Mouse (Mus musculus) MEL (cell line): Measurements from ENCODE around the gene Oit1. TPM values are rescaled to one million over a fixed set of nuclear protein-coding genes. Genes with fewer than 3 reads are reported as not detected.

Experiments used
- DNase-seq: peaks from one replicate; pipeline ENCODE4 v3.0.0; 2011; ENCODE audit warnings: low read depth, low spot score
- H3K27ac ChIP-seq: 2 replicates; pipeline ENCODE4 v1.5.1; 2012; ENCODE audit warnings: low read depth, mild to moderate bottlenecking, control low read depth, low read length, moderate library complexity; ENCODE audit not compliant: control insufficient read depth
- H3K27me3 ChIP-seq, 2 experiments: fragments of 150-350 bp in 1 of 2; sonication (generic) in 1 of 2; 2 replicates each; pipeline ENCODE4 v1.6.1; 2012; ENCODE audit warnings: low read length in 2 of 2, mild to moderate bottlenecking in 2 of 2, improper control_type of control experiment in 1 of 2, moderate library complexity in 1 of 2; ENCODE audit not compliant: insufficient read depth in 2 of 2, control insufficient read depth in 1 of 2
- H3K36me3 ChIP-seq, 2 experiments: 2 replicates each; pipeline ENCODE4 v1.6.1; 2012 to 2014; ENCODE audit warnings: low read length in 2 of 2, improper control_type of control experiment in 1 of 2, inconsistent platforms in 1 of 2, mild to moderate bottlenecking in 1 of 2; ENCODE audit not compliant: insufficient read depth in 2 of 2, control insufficient read depth in 1 of 2
- H3K4me1 ChIP-seq, 2 experiments: fragments of 150-350 bp in 1 of 2; sonication (generic) in 1 of 2; 2 replicates each; pipeline ENCODE4 v1.6.1; 2012; ENCODE audit warnings: low read length in 2 of 2, improper control_type of control experiment in 1 of 2, mild to moderate bottlenecking in 1 of 2; ENCODE audit not compliant: insufficient read depth in 2 of 2, control insufficient read depth in 1 of 2
- H3K4me3 ChIP-seq, 2 experiments: fragments of 150-350 bp in 1 of 2; sonication (generic) in 1 of 2; 2 replicates each; pipeline ENCODE4 v1.5.1; 2012; ENCODE audit warnings: low read depth in 2 of 2, low read length in 2 of 2, mild to moderate bottlenecking in 2 of 2, moderate library complexity in 2 of 2, control low read depth in 1 of 2, improper control_type of control experiment in 1 of 2; ENCODE audit not compliant: control insufficient read depth in 1 of 2, insufficient read depth in 1 of 2
- H3K79me2 ChIP-seq: 2 replicates; pipeline ENCODE4 v1.6.1; 2012; ENCODE audit warnings: mild to moderate bottlenecking, low read length, moderate library complexity; ENCODE audit not compliant: control insufficient read depth, poor library complexity, insufficient read depth
- H3K9ac ChIP-seq: 2 replicates; pipeline ENCODE4 v1.6.1; 2012; ENCODE audit warnings: low read depth, mild to moderate bottlenecking, control low read depth, low read length, moderate library complexity; ENCODE audit not compliant: control insufficient read depth, poor library complexity, severe bottlenecking
- H3K9me3 ChIP-seq: fragments of 150-350 bp; sonication (generic); replicated peaks from 2 replicates; pipeline ENCODE4 v1.6.1; 2012; ENCODE audit warnings: mild to moderate bottlenecking, low read length, improper control_type of control experiment, moderate library complexity; ENCODE audit not compliant: insufficient read depth
- CHD1 ChIP-seq: IDR thresholded peaks from 2 replicates; pipeline ENCODE4 v1.6.1; 2012; ENCODE audit warnings: low read depth, mild to moderate bottlenecking, inconsistent platforms, low read length, improper control_type of control experiment
- CHD2 ChIP-seq: IDR thresholded peaks from 2 replicates; pipeline ENCODE4 v1.6.1; 2011; ENCODE audit warnings: low read length, improper control_type of control experiment
- CTCF ChIP-seq, 3 experiments: IDR thresholded peaks in 2 of 3; conservative IDR thresholded peaks in 1 of 3; 2 replicates each; pipeline ENCODE4 v1.5.1; 2011 to 2012; ENCODE audit warnings: low read length in 3 of 3, low read depth in 2 of 3, mild to moderate bottlenecking in 2 of 3, improper control_type of control experiment in 1 of 3, inconsistent platforms in 1 of 3, mixed read lengths in 1 of 3, moderate library complexity in 1 of 3; ENCODE audit not compliant: control insufficient read depth in 1 of 3, insufficient read depth in 1 of 3, poor library complexity in 1 of 3, severe bottlenecking in 1 of 3
- E2F4 ChIP-seq: IDR thresholded peaks from 2 replicates; pipeline ENCODE4 v1.6.1; 2011; ENCODE audit warnings: low read depth, low read length, improper control_type of control experiment, borderline replicate concordance
- EP300 ChIP-seq, 2 experiments: IDR thresholded peaks; 2 replicates each; pipeline ENCODE4 v1.6.1; 2011; ENCODE audit warnings: improper control_type of control experiment in 2 of 2, low read length in 2 of 2, low read depth in 1 of 2, mild to moderate bottlenecking in 1 of 2
- ETS1 ChIP-seq: IDR thresholded peaks from 2 replicates; pipeline ENCODE4 v1.6.1; 2012; ENCODE audit warnings: low read depth, mild to moderate bottlenecking, inconsistent platforms, low read length, improper control_type of control experiment, moderate library complexity
- GABPA ChIP-seq: IDR thresholded peaks from 2 replicates; pipeline ENCODE4 v1.6.1; 2012; ENCODE audit warnings: low read depth, mild to moderate bottlenecking, inconsistent platforms, low read length, improper control_type of control experiment, moderate library complexity
- GATA1 ChIP-seq: IDR thresholded peaks from 2 replicates; pipeline ENCODE4 v1.6.1; 2011; ENCODE audit warnings: low read depth, low read length, improper control_type of control experiment
- MAFK ChIP-seq: IDR thresholded peaks from 2 replicates; pipeline ENCODE4 v1.6.1; 2011; ENCODE audit warnings: low read depth, mild to moderate bottlenecking, low read length, improper control_type of control experiment, borderline replicate concordance
- MAZ ChIP-seq: IDR thresholded peaks from 2 replicates; pipeline ENCODE4 v1.6.1; 2012; ENCODE audit warnings: low read depth, mild to moderate bottlenecking, inconsistent platforms, low read length, improper control_type of control experiment
- MXI1 ChIP-seq: IDR thresholded peaks from 2 replicates; pipeline ENCODE4 v1.6.1; 2011; ENCODE audit warnings: mild to moderate bottlenecking, low read depth, low read length, improper control_type of control experiment
- MYC ChIP-seq: IDR thresholded peaks from 2 replicates; pipeline ENCODE4 v1.6.1; 2011; ENCODE audit warnings: low read depth, mild to moderate bottlenecking, low read length, improper control_type of control experiment, moderate library complexity
- NELFE ChIP-seq: IDR thresholded peaks from 2 replicates; pipeline ENCODE4 v1.6.1; 2011; ENCODE audit warnings: low read depth, low read length, improper control_type of control experiment
- NRF1 ChIP-seq: IDR thresholded peaks from 2 replicates; pipeline ENCODE4 v1.6.1; 2014; ENCODE audit warnings: low read depth, mild to moderate bottlenecking, inconsistent platforms, low read length, improper control_type of control experiment, moderate library complexity; ENCODE audit not compliant: poor library complexity, insufficient read depth, severe bottlenecking
- POLR2A ChIP-seq, 2 experiments: IDR thresholded peaks; 2 replicates each; pipeline ENCODE4 v1.6.1; 2011 to 2012; ENCODE audit warnings: low read length in 2 of 2, mild to moderate bottlenecking in 2 of 2, control low read depth in 1 of 2, improper control_type of control experiment in 1 of 2, low read depth in 1 of 2, moderate library complexity in 1 of 2; ENCODE audit not compliant: control insufficient read depth in 1 of 2, insufficient read depth in 1 of 2, poor library complexity in 1 of 2
- RAD21 ChIP-seq: IDR thresholded peaks from 2 replicates; pipeline ENCODE4 v1.6.1; 2011; ENCODE audit warnings: mild to moderate bottlenecking, low read depth, low read length, improper control_type of control experiment
- SIN3A ChIP-seq: IDR thresholded peaks from 2 replicates; pipeline ENCODE4 v1.6.1; 2012; ENCODE audit warnings: low read length, improper control_type of control experiment, inconsistent platforms
- SMC3 ChIP-seq: IDR thresholded peaks from 2 replicates; pipeline ENCODE4 v1.6.1; 2011; ENCODE audit warnings: low read depth, low read length, improper control_type of control experiment
- TAL1 ChIP-seq: IDR thresholded peaks from 2 replicates; pipeline ENCODE4 v1.6.1; 2012; ENCODE audit warnings: mild to moderate bottlenecking, inconsistent platforms, low read length, moderate library complexity, mixed read lengths
- TCF12 ChIP-seq: IDR thresholded peaks from 2 replicates; pipeline ENCODE4 v1.6.1; 2014; ENCODE audit warnings: low read depth, mild to moderate bottlenecking, inconsistent platforms, low read length, improper control_type of control experiment, moderate library complexity
- USF1 ChIP-seq: IDR thresholded peaks from 2 replicates; pipeline ENCODE4 v1.6.1; 2014; ENCODE audit warnings: low read depth, mild to moderate bottlenecking, inconsistent platforms, low read length, improper control_type of control experiment, moderate library complexity
- USF2 ChIP-seq, 2 experiments: IDR thresholded peaks; 2 replicates each; pipeline ENCODE4 v1.6.1; 2011 to 2012; ENCODE audit warnings: improper control_type of control experiment in 2 of 2, low read length in 2 of 2, borderline replicate concordance in 1 of 2, inconsistent platforms in 1 of 2, low read depth in 1 of 2, mild to moderate bottlenecking in 1 of 2; ENCODE audit not compliant: insufficient read depth in 1 of 2
- ZC3H11A ChIP-seq: IDR thresholded peaks from 2 replicates; pipeline ENCODE4 v1.6.1; 2012; ENCODE audit warnings: low read depth, mild to moderate bottlenecking, inconsistent platforms, low read length, improper control_type of control experiment
- ZMIZ1 ChIP-seq: IDR thresholded peaks from 2 replicates; pipeline ENCODE4 v1.6.1; 2012; ENCODE audit warnings: low read depth, mild to moderate bottlenecking, inconsistent platforms, low read length, improper control_type of control experiment, moderate library complexity
- ZNF384 ChIP-seq: IDR thresholded peaks from 2 replicates; pipeline ENCODE4 v1.6.1; 2012; ENCODE audit warnings: low read depth, mild to moderate bottlenecking, inconsistent platforms, low read length, improper control_type of control experiment
- polyA plus RNA-seq, 2 experiments: library from polyadenylated mRNA; stranded (reverse) in 1 of 2; unstranded in 1 of 2; fragments of >175 nt in 1 of 2; fragments of >200 nt in 1 of 2; gene quantifications; 2 replicates each; pipeline versions ENCODE4 v1.2.1 to v1.2.4; 2012; ENCODE audit warnings: low replicate concordance in 2 of 2, low read depth in 1 of 2; ENCODE audit not compliant: insufficient read length in 2 of 2, insufficient read depth in 1 of 2, missing spikeins in 1 of 2
- total RNA-seq: library from RNA; depleted of rRNA; stranded (reverse); fragments of 300-350 nt; gene quantifications from 2 replicates; pipeline ENCODE4 v1.2.3, GENCODE M21; 2012

The Oit1 gene
- total and polyA plus RNA-seq, 3 experiments: not detected

- Histone ChIP-seq H3K79me2 (no peaks in the 10 kb centered on the region), H3K4me1 (no peaks in the 10 kb centered on the region), H3K36me3 (no peaks in the 10 kb centered on the region), H3K4me3 (no peak overlapping the region), H3K27me3 (no peaks in the 10 kb centered on the region), H3K9me3 (no peaks in the 10 kb centered on the region), H3K9ac (no peak overlapping the region), H3K27ac (no peak overlapping the region)
- peak; percentile 13 for DNase-seq
- TF ChIP-seq CHD1 (no peak), ZMIZ1 (no peak), POLR2A (IDR thresholded peaks at IDR 0.05; ENCODE audit: control insufficient read depth in 1 of 2, insufficient read depth in 1 of 2, low read depth in 1 of 2, low read length in 2 of 2, poor library complexity in 1 of 2) (no peak), USF2 (IDR thresholded peaks at IDR 0.05; ENCODE audit: borderline replicate concordance in 1 of 2, insufficient read depth in 1 of 2, low read depth in 1 of 2, low read length in 2 of 2) (no peak), CHD2 (no peak), ETS1 (no peak), MAZ (no peak), EP300 (IDR thresholded peaks at IDR 0.05; ENCODE audit: low read depth in 1 of 2, low read length in 2 of 2) (no peak), ZC3H11A (0 out of 2 replicates have a peak, but pooled peaks have one; percentile 23), MAFK (no peak), MXI1 (no peak), CTCF (IDR thresholded peaks at IDR 0.05 in 2 of 3, conservative IDR thresholded peaks at IDR 0.05 in 1 of 3; ENCODE audit: control insufficient read depth in 1 of 3, insufficient read depth in 1 of 3, low read depth in 2 of 3, low read length in 3 of 3, poor library complexity in 1 of 3, severe bottlenecking in 1 of 3) (peak; percentile 17 to 49 (median 40); a peak in 3 of 6 replicates), USF1 (no peak), TCF12 (no peak), TAL1 (no peak), NELFE (no peak), SMC3 (peak; percentile 59), SIN3A (no peak), NRF1 (no peak), RAD21 (peak; percentile 18)
Observed at GRCm38 (mm10) chr14:8314536-8314935, 64.0 kb downstream of the Oit1 start.

GRCm38 (mm10) chr14:8313877-8314276 lies 64.7 kb downstream of the Oit1 start:
- no peaks in the 10 kb centered on the region for H3K27me3 ChIP-seq
- no peak overlapping the region for H3K4me3 ChIP-seq
- no peaks in the 10 kb centered on the region for H3K79me2 ChIP-seq
- H3K4me1 ChIP-seq: no peaks in the 10 kb centered on the region
- H3K36me3 ChIP-seq: no peaks in the 10 kb centered on the region
- no peak for TF ChIP-seq TCF12
- TF ChIP-seq MYC: no peak
- no peak for TF ChIP-seq POLR2A (IDR thresholded peaks at IDR 0.05; ENCODE audit: control insufficient read depth in 1 of 2, insufficient read depth in 1 of 2, low read depth in 1 of 2, low read length in 2 of 2, poor library complexity in 1 of 2)
- no peak for TF ChIP-seq E2F4
- TF ChIP-seq USF2 (IDR thresholded peaks at IDR 0.05; ENCODE audit: borderline replicate concordance in 1 of 2, insufficient read depth in 1 of 2, low read depth in 1 of 2, low read length in 2 of 2): no peak
- TF ChIP-seq ZNF384: no peak
- no peak for TF ChIP-seq CHD1
- TF ChIP-seq GABPA: no peak
- no peak for TF ChIP-seq USF1
- no peak for TF ChIP-seq GATA1
- H3K27ac ChIP-seq: no peak overlapping the region
- H3K9me3 ChIP-seq: no peaks in the 10 kb centered on the region
- no peak overlapping the region for H3K9ac ChIP-seq
- no peak for DNase-seq
